Mouse (Mus musculus): ENCODE measurements around the gene B4galt5. TPM values are rescaled to one million over a fixed set of nuclear protein-coding genes. Genes with fewer than 3 reads are reported as not detected.

The B4galt5 gene
- polyA plus RNA-seq, 1 experiment from 2014 or later = 7.6 TPM

GRCm38 (mm10) chr2:167300943-167301497 lies 48.0 kb downstream of the B4galt5 start:
- H3K9ac ChIP-seq = no peak overlapping the region
- no peak overlapping the region for H3K27ac ChIP-seq
- ATAC-seq (ENCODE audit: insufficient number of reproducible peaks, insufficient read depth, low FRiP score, low TSS enrichment, low read depth) = peak; percentile 52; the same call in 1 of the 2 replicates
- H3K27me3 ChIP-seq = no peaks in the 10 kb centered on the region
- 0 out of 2 replicates have a peak, but pooled peaks cover 3% of the 10 kb centered on the region for H3K4me1 ChIP-seq
- peaks cover 65% of the 10 kb centered on the region for H3K36me3 ChIP-seq
- 88% methylated on average over 21 of the region's 21 CpGs for WGBS
- no peaks in the 10 kb centered on the region for H3K9me3 ChIP-seq
- H3K4me2 ChIP-seq = no peak overlapping the region
- H3K4me3 ChIP-seq = no peak overlapping the region

GRCm38 (mm10) chr2:167299861-167300667 lies 48.9 kb downstream of the B4galt5 start:
- no peaks in the 10 kb centered on the region for H3K27me3 ChIP-seq
- no peak for ATAC-seq (ENCODE audit: insufficient number of reproducible peaks, insufficient read depth, low FRiP score, low TSS enrichment, low read depth)
- H3K36me3 ChIP-seq = peaks cover 56% of the 10 kb centered on the region
- WGBS = 75% methylated on average over 6 of the region's 6 CpGs
- no peak overlapping the region for H3K27ac ChIP-seq
- H3K4me2 ChIP-seq = no peak overlapping the region
- 0 out of 2 replicates have a peak overlapping the region, but pooled peaks have one; percentile 32 for H3K9ac ChIP-seq
- H3K4me3 ChIP-seq = no peak overlapping the region
- H3K4me1 ChIP-seq = 0 out of 2 replicates have a peak, but pooled peaks cover 3% of the 10 kb centered on the region
- no peaks in the 10 kb centered on the region for H3K9me3 ChIP-seq

GRCm38 (mm10) chr2:167298729-167299705 lies 50.0 kb downstream of the B4galt5 start:
- Histone ChIP-seq H3K36me3 (peaks cover 47% of the 10 kb centered on the region), H3K27me3 (no peaks in the 10 kb centered on the region), H3K4me1 (0 out of 2 replicates have a peak, but pooled peaks cover 7% of the 10 kb centered on the region), H3K4me2 (no peak overlapping the region), H3K4me3 (no peak overlapping the region), H3K9ac (no peak overlapping the region), H3K27ac (no peak overlapping the region), H3K9me3 (no peaks in the 10 kb centered on the region)
- 81% methylated on average over 27 of the region's 27 CpGs for WGBS
- ATAC-seq (ENCODE audit: insufficient number of reproducible peaks, insufficient read depth, low FRiP score, low TSS enrichment, low read depth) = no peak

GRCm38 (mm10) chr2:167297985-167298384 lies 51.0 kb downstream of the B4galt5 start:
- H3K27ac ChIP-seq = no peak overlapping the region
- H3K36me3 ChIP-seq = peaks cover 38% of the 10 kb centered on the region
- H3K27me3 ChIP-seq = no peaks in the 10 kb centered on the region
- no peaks in the 10 kb centered on the region for H3K9me3 ChIP-seq
- H3K9ac ChIP-seq = no peak overlapping the region
- no peak overlapping the region for H3K4me2 ChIP-seq
- H3K4me3 ChIP-seq = no peak overlapping the region
- no peak for ATAC-seq (ENCODE audit: insufficient number of reproducible peaks, insufficient read depth, low FRiP score, low TSS enrichment, low read depth)
- 90% methylated on average over 11 of the region's 11 CpGs for WGBS
- H3K4me1 ChIP-seq = 0 out of 2 replicates have a peak, but pooled peaks cover 7% of the 10 kb centered on the region

GRCm38 (mm10) chr2:167294926-167295325 lies 54.1 kb downstream of the B4galt5 start:
- H3K4me1 ChIP-seq = 0 out of 2 replicates have a peak, but pooled peaks cover 4% of the 10 kb centered on the region
- H3K27ac ChIP-seq = peak overlapping the region; percentile 22; the same call in 1 of the 2 replicates
- peak overlapping the region; percentile 38 for H3K4me2 ChIP-seq
- H3K36me3 ChIP-seq = peaks cover 19% of the 10 kb centered on the region
- no peak for ATAC-seq (ENCODE audit: insufficient number of reproducible peaks, insufficient read depth, low FRiP score, low TSS enrichment, low read depth)
- no peaks in the 10 kb centered on the region for H3K9me3 ChIP-seq
- WGBS = 54% methylated on average over 15 of the region's 15 CpGs
- H3K27me3 ChIP-seq = no peaks in the 10 kb centered on the region
- H3K9ac ChIP-seq = 0 out of 2 replicates have a peak overlapping the region, but pooled peaks have one; percentile 27
- peak overlapping the region; percentile 20 for H3K4me3 ChIP-seq

- H3K27ac ChIP-seq = no peak overlapping the region
- peaks cover 12% of the 10 kb centered on the region; the same call in 1 of the 2 replicates for H3K36me3 ChIP-seq
- no peak for ATAC-seq (ENCODE audit: insufficient number of reproducible peaks, insufficient read depth, low FRiP score, low TSS enrichment, low read depth)
- no peak overlapping the region for H3K4me3 ChIP-seq
- H3K4me1 ChIP-seq = 0 out of 2 replicates have a peak, but pooled peaks cover 4% of the 10 kb centered on the region
- no peaks in the 10 kb centered on the region for H3K27me3 ChIP-seq
- H3K4me2 ChIP-seq = peak overlapping the region; percentile 38
- H3K9ac ChIP-seq = no peak overlapping the region
- WGBS = 75% methylated on average over 7 of the region's 7 CpGs
- H3K9me3 ChIP-seq = no peaks in the 10 kb centered on the region
Measured at GRCm38 (mm10) chr2:167294216-167294615, 54.8 kb downstream of the B4galt5 start.

- no peak overlapping the region for H3K4me3 ChIP-seq
- H3K4me2 ChIP-seq = no peak overlapping the region
- no peak for ATAC-seq (ENCODE audit: insufficient number of reproducible peaks, insufficient read depth, low FRiP score, low TSS enrichment, low read depth)
- H3K9ac ChIP-seq = no peak overlapping the region
- H3K36me3 ChIP-seq = peaks cover 4% of the 10 kb centered on the region; the same call in 1 of the 2 replicates
- no peaks in the 10 kb centered on the region for H3K27me3 ChIP-seq
- H3K27ac ChIP-seq = no peak overlapping the region
- H3K9me3 ChIP-seq = no peaks in the 10 kb centered on the region
- 73% methylated on average over 13 of the region's 13 CpGs for WGBS
- H3K4me1 ChIP-seq = 0 out of 2 replicates have a peak, but pooled peaks cover 4% of the 10 kb centered on the region
Measured at GRCm38 (mm10) chr2:167293289-167294085, 55.5 kb downstream of the B4galt5 start.

- H3K9ac ChIP-seq = no peak overlapping the region
- ATAC-seq (ENCODE audit: insufficient number of reproducible peaks, insufficient read depth, low FRiP score, low TSS enrichment, low read depth) = no peak
- H3K9me3 ChIP-seq = no peaks in the 10 kb centered on the region
- no peaks in the 10 kb centered on the region for H3K27me3 ChIP-seq
- WGBS = 35% methylated on average over 6 of the region's 6 CpGs
- 0 out of 2 replicates have a peak, but pooled peaks cover under 1% of the 10 kb centered on the region for H3K36me3 ChIP-seq
- no peak overlapping the region for H3K27ac ChIP-seq
- H3K4me2 ChIP-seq = no peak overlapping the region
- 0 out of 2 replicates have a peak, but pooled peaks cover 4% of the 10 kb centered on the region for H3K4me1 ChIP-seq
- no peak overlapping the region for H3K4me3 ChIP-seq
Measured at GRCm38 (mm10) chr2:167292854-167293253, 56.1 kb downstream of the B4galt5 start.

- Histone ChIP-seq H3K27ac (no peak overlapping the region), H3K27me3 (no peaks in the 10 kb centered on the region), H3K4me1 (0 out of 2 replicates have a peak, but pooled peaks cover 4% of the 10 kb centered on the region), H3K36me3 (no peaks in the 10 kb centered on the region), H3K4me2 (no peak overlapping the region), H3K9ac (no peak overlapping the region), H3K9me3 (no peaks in the 10 kb centered on the region), H3K4me3 (no peak overlapping the region)
- no peak for ATAC-seq (ENCODE audit: insufficient number of reproducible peaks, insufficient read depth, low FRiP score, low TSS enrichment, low read depth)
- 71% methylated on average over 4 of the region's 4 CpGs for WGBS
Measured at GRCm38 (mm10) chr2:167292151-167292591, 56.8 kb downstream of the B4galt5 start.

GRCm38 (mm10) chr2:167291656-167292055 lies 57.3 kb downstream of the B4galt5 start:
- H3K36me3 ChIP-seq = no peaks in the 10 kb centered on the region
- H3K4me3 ChIP-seq = no peak overlapping the region
- no peak overlapping the region for H3K27ac ChIP-seq
- no peaks in the 10 kb centered on the region for H3K9me3 ChIP-seq
- no peak overlapping the region for H3K9ac ChIP-seq
- 0 out of 2 replicates have a peak, but pooled peaks cover 4% of the 10 kb centered on the region for H3K4me1 ChIP-seq
- WGBS = 80% methylated on average over 11 of the region's 11 CpGs
- no peak overlapping the region for H3K4me2 ChIP-seq
- ATAC-seq (ENCODE audit: insufficient number of reproducible peaks, insufficient read depth, low FRiP score, low TSS enrichment, low read depth) = no peak
- no peaks in the 10 kb centered on the region for H3K27me3 ChIP-seq
